Mouse (Mus musculus): ENCODE measurements at regions not wholly inside any gene's neighbourhood (a gene's known extent, or its start where the extent isn't known, plus 50 kb on each side); places are given as distances from the start of the nearest gene placed in this dataset.

DNA sequence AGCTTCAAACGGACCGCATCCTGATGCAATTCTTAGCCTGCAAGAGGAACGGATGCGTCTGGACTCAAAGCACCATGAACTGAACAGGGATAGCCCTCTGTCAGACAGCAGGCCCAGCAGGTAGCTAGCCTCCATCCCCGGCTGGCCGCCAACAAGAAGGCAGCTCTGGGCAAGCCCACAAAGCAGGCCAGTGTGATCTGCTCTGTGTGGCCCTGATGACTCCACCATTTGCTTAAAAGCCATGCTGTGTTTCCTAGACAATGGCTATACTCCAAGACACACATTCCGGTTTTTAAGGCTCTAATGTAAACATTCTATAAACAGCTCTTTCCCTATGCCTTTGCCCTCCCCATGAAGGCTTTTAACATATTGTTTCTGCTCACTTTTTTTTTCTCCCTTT is 313.8 kb upstream of the Clint1 start:
- TF ChIP-seq POLR2A (IDR thresholded peaks at IDR 0.05; ENCODE audit: insufficient read length, low read depth) (no peak), CEBPB (IDR thresholded peaks at IDR 0.05; ENCODE audit: insufficient read depth, poor library complexity, severe bottlenecking) (no peak), POLR2AphosphoS2 (IDR thresholded peaks at IDR 0.05; ENCODE audit: insufficient read length, low read depth) (no peak), MAX (IDR thresholded peaks at IDR 0.05; ENCODE audit: low read depth) (no peak), MYOD1 (IDR thresholded peaks at IDR 0.05; ENCODE audit: control insufficient read depth in 1 of 3, insufficient read length in 2 of 3, low read depth in 2 of 3) (no peak), TCF3 (IDR thresholded peaks at IDR 0.05; ENCODE audit: insufficient read length, low read depth) (no peak), TCF12 (IDR thresholded peaks at IDR 0.05; ENCODE audit: insufficient read depth, poor library complexity, severe bottlenecking) (no peak), E2F4 (IDR thresholded peaks at IDR 0.05; ENCODE audit: insufficient read depth) (no peak), USF1 (IDR thresholded peaks at IDR 0.05; ENCODE audit: low read depth) (no peak), MYOG (IDR thresholded peaks at IDR 0.05; ENCODE audit: control insufficient read depth in 1 of 3, insufficient read depth in 1 of 3, insufficient read length in 2 of 3, low read depth in 2 of 3) (no peak)
